Mouse (Mus musculus): Measurements from ENCODE around the gene Dlx6. TPM values are rescaled to one million over a fixed set of nuclear protein-coding genes. Genes with fewer than 3 reads are reported as not detected.
A peak's percentile ranks its signal among the peaks of the same experiment; 100 is the strongest.

Gene Dlx6
- not detected in 2 replicates for polyA plus RNA-seq (2015; fragmentation: Nextera tagmentation; extraction: Ambion mirVana)

DNA sequence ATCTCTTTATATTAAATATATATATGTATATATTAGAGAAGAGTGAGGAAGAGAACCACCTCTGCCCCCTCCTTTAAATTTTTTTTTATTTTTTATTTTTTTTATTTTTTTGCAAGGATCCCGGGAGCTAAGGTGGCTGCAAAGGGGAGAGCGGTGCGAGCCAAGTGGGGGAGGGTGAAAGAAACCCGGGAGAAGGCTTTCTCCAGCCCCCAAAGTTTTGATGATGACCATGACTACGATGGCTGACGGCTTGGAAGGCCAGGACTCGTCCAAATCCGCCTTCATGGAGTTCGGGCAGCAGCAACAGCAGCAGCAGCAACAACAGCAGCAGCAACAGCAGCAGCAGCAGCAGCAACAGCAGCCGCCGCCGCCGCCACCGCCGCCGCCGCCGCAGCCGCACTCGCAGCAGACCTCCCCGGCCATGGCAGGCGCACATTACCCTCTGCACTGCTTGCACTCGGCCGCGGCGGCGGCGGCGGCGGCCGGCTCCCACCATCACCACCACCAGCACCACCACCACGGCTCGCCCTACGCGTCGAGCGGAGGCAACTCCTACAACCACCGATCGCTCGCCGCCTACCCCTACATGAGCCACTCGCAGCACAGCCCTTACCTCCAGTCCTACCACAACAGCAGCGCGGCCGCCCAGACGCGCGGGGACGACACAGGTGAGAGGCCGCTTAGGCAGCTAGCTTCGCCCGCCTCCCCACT lies at the start of gene Dlx6:
Dlx6 (plus strand) TSS at position 175 of the 711 bp plus-strand sequence.
- DNase-seq (ENCODE audit: low spot score), result peak; percentile 6

DNA sequence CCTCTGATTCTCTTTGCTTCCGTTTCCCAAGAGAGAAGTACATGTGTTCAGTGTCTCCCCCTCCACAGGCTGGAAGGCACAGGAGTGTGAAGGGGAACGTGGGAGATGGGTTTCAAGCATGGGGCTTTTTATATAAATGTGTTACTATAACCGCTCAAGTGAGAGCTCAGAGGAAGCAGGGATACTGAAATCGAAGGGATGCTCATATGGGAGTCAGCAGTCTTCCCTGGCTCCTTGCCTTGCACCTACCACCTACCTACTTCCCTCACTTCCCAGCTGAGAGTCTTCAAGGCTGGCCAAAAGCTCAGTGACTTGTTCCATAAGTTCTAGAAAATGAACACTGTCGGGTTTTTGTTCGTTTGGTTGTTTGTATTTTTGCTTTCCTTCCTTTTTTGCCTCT lies 46.3 kb upstream of the Dlx6 start:
- no peak for DNase-seq (ENCODE audit: low spot score)

DNA sequence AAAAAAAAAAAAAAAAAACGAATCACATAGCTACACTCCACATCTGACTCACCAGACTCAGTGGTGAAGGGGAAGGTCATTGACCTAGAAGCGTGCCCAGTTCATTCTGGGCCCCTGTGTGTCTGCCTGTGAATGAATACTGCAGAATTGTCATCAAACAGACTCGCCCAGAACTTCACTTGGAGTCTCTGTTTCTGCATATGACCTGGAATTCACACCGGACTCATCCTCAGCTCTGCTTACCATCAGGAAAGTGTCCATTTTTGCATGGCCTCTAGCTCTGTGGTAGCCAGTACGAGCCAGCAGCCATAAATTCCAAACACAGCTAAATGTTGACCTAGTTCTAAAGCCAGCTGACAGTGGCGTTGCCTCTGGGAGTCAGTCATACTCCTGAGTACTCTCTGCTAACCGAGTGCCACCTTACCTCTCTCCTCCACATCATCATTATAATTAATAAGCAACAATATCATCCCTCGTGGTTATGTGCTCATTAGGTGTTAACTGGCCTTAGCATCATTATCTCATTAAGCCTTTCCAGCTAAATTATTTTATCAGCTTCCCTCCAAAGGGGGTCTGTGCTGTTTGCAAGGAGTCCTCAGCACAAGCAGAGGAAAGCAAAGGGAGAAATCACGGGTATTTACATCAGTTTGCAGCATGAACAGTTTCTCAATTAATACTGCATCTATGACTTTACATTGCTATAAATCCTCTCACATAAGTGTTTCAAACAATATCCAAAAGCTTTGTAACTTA lies 44.9 kb upstream of the Dlx6 start:
- DNase-seq (ENCODE audit: low spot score), result no peak

DNA sequence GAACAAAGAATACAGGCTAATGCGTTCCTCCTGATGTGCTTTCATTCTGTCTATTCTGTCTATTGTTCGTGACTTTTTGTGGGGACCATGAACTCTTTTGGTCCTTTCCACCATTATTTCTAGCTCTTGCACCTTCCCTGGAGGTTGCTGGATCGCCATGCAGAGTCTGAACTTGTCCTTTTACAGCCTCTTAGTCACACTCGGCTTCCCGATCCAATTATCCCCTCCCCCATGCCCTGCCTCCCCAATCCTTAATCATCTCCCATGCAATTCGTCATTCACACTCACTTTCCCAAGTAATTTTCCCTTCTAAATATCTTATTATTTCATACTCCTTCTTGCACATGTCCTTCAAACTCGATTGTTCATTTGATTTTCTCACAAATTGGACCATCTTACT lies 44.0 kb upstream of the Dlx6 start:
- no peak for DNase-seq (ENCODE audit: low spot score)

DNA sequence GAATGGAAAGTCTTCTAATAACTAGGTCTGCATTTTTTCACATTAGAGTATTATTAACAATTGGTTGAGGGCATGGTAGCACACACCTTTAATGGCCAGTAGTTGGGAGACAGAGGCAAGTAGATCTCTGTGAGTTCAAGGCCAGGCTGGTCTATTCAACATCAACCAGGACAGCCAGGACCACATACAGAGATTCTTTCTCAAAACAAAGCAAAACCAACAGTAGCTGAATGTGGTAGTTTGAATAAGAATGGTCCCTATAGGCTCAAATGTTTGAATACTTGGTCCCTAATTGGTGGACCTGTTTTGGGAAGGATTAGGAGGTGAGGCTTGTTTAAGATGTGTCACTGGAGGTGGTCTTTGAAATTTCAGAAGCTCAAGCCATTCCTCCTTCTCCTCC lies 37.8 kb upstream of the Dlx6 start:
- DNase-seq (ENCODE audit: low spot score), result no peak

DNA sequence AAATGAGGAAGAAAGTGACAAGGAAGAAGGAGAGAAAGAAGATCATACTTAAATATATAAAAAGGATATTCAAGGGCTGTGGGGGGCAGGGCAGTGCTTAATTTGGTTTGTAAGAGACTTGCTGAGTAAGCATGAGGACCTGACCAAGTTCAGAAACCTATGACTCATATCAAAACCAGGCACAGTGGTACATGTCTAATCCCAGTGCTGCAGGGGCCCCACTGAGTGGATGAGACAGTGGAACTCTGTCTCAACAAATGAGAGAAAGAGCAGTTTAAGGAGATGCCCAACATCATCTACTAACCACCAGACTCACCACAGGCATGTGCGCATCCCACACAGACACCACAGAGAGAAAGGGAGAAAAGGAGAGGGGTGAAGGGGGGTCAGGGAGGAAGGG lies 36.3 kb upstream of the Dlx6 start:
- no peak for DNase-seq (ENCODE audit: low spot score)

DNA sequence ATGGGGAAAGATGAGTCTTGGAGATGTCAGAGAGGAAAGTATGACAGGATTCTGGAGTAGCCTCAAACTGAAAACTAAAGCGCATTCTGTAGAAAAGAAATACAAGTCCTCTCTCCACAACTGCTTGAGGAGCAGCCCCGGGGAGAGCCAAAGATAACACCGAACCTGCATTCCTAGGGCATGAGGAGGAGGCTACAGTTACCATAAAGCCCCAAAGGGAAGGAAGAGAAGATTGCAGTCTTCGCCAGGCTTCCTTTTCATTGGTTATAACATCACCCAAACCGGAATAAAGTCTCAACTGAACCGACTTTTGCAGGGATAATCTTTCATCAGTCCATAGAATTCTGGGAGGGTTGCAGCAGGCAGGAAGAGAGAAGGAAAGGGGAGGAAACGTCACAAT lies 32.7 kb upstream of the Dlx6 start:
- DNase-seq (ENCODE audit: low spot score), result no peak

DNA sequence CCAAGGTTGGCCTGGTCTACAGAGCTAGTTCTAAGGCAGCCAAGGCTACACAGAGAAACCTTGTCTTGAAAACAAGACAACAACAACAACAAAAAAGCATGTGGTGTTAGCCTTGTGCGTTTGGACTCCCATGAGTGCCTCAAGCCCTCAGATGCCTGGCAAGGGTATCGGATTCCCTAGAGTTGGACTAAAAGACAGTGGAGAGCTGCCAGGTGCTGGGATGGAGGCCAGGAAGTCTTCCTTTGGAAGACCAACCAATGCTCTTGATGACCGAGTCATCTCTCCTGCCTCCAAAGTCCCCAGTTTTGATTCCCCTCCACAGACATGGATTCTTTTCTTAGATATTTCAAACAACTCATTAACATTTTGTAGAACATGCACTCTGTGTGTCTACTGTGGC lies 29.8 kb upstream of the Dlx6 start:
- no peak for DNase-seq (ENCODE audit: low spot score)

DNA sequence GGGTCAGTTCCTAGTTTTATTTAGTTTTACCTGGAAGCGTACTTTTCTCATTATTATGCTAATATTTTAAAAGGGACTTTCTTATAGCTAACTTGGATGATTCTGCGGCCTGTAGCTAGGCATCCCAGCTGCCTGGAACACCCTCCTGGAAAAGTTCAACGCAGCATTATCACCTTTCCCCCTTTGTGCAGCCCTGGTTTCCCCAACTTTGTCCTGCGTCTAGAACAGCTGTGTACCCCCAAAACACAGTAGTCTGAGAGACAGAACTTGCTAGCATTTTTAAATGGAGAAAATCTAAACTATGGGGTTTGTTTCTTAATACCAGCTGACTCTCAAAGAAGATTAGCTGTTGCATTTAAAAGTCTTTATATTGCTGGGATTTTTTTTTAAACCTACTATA lies 14.6 kb upstream of the Dlx6 start:
- DNase-seq (ENCODE audit: low spot score), result no peak

DNA sequence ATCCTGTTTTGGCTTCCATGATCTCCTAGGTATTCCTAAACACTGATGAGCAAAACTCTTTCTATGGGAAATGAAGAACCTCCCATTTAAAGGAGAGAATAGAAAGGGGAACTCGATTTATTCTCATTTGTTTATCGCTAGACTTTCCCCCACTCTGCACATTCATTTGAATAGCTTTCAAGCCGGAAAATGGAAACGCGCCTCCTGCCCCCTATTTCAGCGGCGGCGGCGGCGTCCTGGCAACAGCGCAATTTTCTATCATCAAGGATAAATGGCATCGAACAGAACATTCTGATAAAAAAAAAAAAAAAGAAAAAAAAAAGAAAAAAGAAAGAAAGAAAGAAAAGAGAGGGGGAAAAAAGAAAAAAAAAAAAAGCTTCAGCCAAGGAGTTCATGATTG lies 13.4 kb upstream of the Dlx6 start:
- no peak for DNase-seq (ENCODE audit: low spot score)

DNA sequence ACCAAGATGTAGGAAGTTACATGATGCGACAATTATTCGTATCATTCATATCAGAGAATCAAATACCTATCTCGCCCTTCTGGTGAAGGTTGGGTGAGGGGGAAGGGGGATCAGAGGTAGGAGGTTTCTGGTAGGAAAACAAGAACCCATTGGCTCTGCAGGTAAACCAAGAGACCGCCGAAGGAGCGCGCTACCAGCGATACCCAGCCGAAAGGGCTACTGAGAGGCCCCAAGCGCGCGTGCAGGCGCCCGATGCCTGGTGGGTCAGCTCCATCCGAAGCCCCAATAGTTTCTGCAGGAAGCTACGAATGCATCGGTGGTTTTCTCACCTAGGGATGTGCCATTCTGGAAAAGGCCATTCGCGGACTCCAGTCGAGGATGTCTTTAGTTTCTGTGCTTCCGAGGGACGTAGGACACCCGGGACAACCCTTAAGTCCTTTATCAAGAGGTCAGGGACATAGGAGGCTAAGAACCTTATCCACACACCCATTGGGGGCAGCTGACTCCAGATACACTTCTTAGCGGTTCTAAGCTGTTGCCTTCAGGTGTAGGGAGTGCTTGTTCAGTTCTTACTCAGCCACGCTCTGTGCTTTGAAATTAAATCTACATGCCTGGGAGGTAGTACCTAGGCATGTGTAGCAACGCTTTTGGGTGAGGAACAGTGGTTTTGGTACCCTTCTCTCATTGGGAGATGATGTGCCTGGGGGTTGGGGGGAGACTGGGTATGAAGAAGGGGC lies 12.6 kb upstream of the Dlx6 start:
- no peak for DNase-seq (ENCODE audit: low spot score)

DNA sequence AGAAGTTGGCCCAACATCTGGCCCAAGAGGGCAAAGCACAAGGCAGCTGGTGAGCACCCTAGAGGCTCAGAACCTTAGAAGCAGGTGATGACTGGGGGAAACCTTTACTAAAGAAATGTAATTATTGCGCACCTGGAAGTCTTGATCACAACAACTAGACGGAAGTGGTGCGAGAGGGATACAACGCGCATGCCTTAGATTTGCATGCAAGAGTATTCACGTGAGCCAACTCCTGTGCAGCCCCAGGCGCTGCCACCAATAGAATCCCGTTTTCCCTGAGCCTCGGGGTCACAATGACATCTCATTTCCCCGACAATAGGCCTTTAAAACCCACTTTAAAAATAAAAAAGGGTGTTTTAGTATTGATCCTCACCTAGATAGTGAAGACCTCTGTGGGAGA lies 12.0 kb upstream of the Dlx6 start:
- DNase-seq (ENCODE audit: low spot score), result no peak

DNA sequence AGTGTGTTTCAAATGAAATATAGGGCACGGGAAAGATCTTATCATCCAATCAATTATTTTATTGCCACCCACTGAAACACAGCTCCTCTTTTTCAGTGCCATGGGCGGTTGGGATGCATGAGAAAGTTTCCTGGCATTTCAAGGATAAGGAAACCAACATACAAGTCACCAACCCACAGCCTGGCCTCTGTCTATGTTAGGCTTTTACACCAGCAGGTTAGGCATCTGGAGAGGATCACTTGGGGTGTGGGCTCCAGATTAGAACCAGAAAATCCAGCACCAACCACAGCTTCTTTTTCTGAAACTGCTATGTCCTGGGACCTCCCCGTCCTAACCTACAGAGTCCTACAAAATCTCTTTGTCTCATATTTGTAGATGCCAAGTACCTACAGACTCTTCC lies 10.2 kb upstream of the Dlx6 start:
- no peak for DNase-seq (ENCODE audit: low spot score)

DNA sequence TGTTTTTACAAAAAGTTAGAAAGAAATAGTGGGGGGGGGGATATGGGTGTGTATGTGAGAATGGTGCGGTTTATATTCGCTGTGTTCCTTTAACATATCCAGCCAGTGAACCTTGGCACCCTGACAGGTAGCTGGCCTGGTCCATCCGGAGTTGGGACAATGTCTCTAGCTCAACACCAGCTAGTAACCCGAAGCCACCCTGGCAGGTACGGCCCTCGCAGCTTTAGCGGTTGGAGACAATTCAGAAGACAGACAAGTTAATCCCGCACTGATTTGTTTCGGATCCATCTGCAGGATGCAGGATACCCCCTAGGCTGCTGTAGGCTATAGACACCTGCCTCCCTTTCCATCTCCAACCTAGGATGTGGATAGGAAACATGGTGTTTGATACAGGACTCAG lies 9.0 kb upstream of the Dlx6 start:
- no peak for DNase-seq (ENCODE audit: low spot score)

DNA sequence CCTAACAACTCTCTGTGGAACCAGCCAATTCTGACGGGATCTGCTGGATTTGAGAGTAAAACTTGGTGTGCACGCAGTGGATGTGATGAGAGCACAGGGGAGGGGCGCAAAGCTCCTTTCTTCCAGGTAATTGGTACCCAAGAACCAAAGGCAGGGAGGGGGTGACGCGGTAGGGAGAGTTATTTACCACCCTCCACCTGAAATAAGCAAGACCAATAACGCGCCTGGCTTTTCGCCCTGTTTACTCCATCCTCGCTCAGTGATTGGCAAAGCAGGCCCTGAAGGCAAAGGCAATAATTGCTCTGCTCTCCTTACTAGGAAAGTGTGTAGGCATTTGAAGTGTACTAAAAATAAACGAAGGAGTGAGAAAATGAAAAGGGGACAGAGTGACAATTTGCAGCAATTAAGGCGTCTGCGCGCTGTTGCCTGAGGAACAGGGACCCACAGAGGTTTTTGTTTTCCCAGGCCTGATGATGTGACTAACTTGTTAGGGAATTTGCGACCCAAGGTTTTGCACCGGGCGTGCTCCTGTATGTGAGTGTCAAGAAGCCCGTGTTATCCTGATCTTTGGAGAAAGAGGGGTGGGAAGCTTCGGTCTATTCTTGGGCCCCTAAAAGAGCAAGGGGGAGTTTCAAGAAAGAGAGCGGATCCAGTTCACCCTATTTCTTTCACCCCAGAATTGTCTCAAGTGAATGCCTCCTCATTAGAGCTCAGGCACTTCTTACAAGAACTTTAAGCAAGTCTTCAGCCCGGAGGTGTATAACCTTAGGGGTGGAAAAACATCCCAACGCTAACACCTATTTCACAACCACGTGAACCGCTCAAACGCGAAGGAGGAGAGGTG lies 8.0 kb upstream of the Dlx6 start:
- no peak for DNase-seq (ENCODE audit: low spot score)

DNA sequence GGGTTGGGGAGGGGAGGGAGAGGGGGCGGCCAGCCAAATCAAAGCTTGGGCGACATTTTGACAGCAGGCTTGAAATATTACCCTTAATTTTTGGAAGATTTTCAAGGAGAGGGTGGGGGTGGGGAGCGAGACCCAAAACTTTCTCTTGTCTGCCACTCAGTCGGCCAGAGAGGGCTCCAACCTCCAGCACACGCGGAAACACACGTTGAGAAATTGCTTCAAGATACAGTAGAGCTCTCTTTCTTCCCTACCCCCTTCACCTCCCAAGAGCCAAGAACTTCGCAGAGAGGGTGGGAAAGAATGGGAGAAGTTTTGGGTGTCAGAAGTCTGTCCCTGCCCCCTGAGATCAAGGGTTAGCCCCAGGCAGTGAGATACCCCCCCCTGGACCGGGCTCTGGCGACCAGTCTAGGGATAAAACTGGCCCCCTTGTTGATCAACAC lies 7.4 kb upstream of the Dlx6 start:
- no peak for DNase-seq (ENCODE audit: low spot score)

DNA sequence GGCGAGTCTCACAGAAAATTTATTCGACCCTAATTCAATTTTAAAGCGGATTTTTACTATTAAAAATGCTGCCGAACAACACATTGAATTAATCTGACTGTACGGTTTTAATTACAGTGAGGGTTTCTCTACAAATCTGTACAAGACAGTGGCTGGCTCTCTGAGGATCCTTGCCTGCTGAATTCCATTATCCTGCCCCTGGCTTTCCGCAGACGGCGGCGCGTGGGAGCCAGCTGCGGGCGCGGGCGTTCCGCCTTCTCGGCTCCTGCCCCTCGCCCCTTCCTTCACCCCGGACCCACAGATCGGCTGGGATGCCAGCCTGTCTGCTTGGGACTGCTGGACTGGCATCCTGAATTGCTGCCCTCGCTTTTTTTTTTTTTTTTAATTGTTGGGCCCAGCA lies 6.8 kb upstream of the Dlx6 start:
- DNase-seq (ENCODE audit: low spot score), result no peak

DNA sequence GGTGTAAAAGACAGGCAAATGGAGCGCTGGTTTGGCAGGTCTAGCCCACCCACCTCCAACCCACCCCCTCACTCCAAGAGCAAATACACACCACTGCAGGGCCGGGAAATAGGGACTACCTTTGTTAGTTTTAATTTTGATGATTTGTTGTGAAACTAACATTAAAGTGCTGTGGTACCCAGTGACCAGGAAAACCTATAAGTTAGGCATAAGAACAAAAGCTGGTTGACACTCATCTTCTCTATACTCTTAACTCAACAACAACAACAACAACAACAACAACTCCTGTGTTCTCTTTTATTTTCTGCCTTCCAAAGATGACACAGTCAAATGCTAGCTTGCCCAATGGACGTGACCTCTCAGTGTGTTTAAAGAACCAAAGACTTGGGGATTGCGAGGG lies 6.3 kb upstream of the Dlx6 start:
- DNase-seq (ENCODE audit: low spot score), result no peak

DNA sequence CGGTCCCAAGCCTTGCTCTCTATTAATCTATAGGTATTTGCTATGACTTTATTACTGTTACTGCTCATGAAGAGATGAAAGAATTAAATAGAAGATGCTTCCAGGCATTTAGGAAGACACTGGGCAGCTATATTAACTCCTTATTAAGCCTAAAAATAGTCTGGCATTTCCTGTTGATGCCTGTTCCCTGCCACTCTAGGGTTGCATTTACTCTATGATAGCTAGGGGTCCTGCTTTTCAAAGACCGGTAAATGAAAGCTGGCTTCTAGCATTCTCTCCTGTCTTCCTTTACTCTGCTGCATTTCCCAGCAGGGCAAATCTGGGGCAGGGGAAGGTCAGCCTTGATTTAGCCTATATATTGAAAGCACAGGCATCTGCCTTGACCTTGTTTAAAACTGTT lies 5.4 kb upstream of the Dlx6 start:
- DNase-seq (ENCODE audit: low spot score), result no peak

DNA sequence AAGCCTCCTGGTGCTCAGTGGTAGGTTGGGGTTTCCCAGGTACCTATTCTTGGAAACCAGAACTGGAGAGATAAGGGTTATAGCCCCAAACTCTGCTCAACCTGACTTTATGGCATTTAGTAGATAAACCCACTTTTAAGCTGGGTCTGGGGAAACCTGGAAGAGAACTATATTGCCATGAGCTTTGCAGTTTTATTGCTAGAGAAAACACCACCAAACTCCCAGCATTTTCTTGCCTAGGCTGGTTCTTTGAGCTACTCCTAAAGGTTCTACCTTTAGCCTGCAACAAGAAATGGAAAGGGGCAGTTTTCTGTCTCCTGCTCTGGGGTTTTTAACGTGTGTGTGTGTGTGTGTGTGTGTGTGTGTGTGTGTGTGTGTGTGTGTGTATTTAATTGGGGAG lies 4.6 kb upstream of the Dlx6 start:
- DNase-seq (ENCODE audit: low spot score), result no peak

All from thymus, postnatal 0 days (tissue).